Mouse (Mus musculus) liver, adult 2 months (tissue): ENCODE measurements around the gene Cd24a.

ENCODE experiments used
- CTCF ChIP-seq: fragments of 200-500 bp; IDR thresholded peaks from 2 replicates; pipeline ENCODE4 v1.5.1; 2011; ENCODE audit warnings: low read depth, low read length, control low read depth
- POLR2A ChIP-seq: fragments of 200-500 bp; IDR thresholded peaks from 2 replicates; pipeline ENCODE4 v1.6.1; 2011; ENCODE audit warnings: low read length, control low read depth; ENCODE audit not compliant: insufficient read depth; ENCODE audit errors: extremely low read depth

- no peak for TF ChIP-seq CTCF
- no peak for TF ChIP-seq POLR2A
These were observed 15.1 kb downstream of the Cd24a start for GRCm38 (mm10) chr10:43593182-43593581.
